Mouse (Mus musculus) liver, adult 2 months (tissue): ENCODE results near the gene Slc3a1. TPM values are rescaled to one million over a fixed set of nuclear protein-coding genes. Genes with fewer than 3 reads are reported as not detected.

Experiments used
- DNase-seq: peaks from one replicate; pipeline ENCODE4 v3.0.0-alpha.2; 2011; ENCODE audit warnings: low read depth, low spot score; ENCODE audit errors: extremely low read depth
- H3K27ac ChIP-seq: fragments of 200-500 bp; replicated peaks from 2 replicates; pipeline ENCODE4 v1.5.1; 2012; ENCODE audit warnings: low read depth, mild to moderate bottlenecking, control low read depth, inconsistent platforms, low read length; ENCODE audit not compliant: insufficient read depth
- H3K27me3 ChIP-seq: fragments of 200-500 bp; 2 replicates; pipeline ENCODE4 v1.6.1; 2012; ENCODE audit warnings: mild to moderate bottlenecking, moderate library complexity, low read length, inconsistent platforms; ENCODE audit not compliant: control insufficient read depth, insufficient read depth
- H3K36me3 ChIP-seq: fragments of 200-500 bp; 2 replicates; pipeline ENCODE4 v1.6.1; 2012; ENCODE audit warnings: low read length, inconsistent platforms; ENCODE audit not compliant: control insufficient read depth, insufficient read depth
- H3K4me1 ChIP-seq: fragments of 200-500 bp; 2 replicates; pipeline ENCODE4 v1.6.1; 2011; ENCODE audit warnings: low read length; ENCODE audit not compliant: control insufficient read depth, insufficient read depth
- H3K4me3 ChIP-seq: fragments of 200-500 bp; 2 replicates; pipeline ENCODE4 v1.5.1; 2011; ENCODE audit warnings: low read depth, mild to moderate bottlenecking, control low read depth, low read length, moderate library complexity; ENCODE audit not compliant: insufficient read depth
- H3K79me2 ChIP-seq: fragments of 200-500 bp; 2 replicates; pipeline ENCODE4 v1.6.1; 2012; ENCODE audit warnings: inconsistent platforms, mild to moderate bottlenecking, low read length, moderate library complexity; ENCODE audit not compliant: control insufficient read depth, insufficient read depth
- H3K9ac ChIP-seq: fragments of 200-500 bp; 2 replicates; pipeline ENCODE4 v1.6.1; 2012; ENCODE audit warnings: low read depth, mild to moderate bottlenecking, control low read depth, inconsistent platforms, low read length
- CTCF ChIP-seq: fragments of 200-500 bp; IDR thresholded peaks from 2 replicates; pipeline ENCODE4 v1.5.1; 2011; ENCODE audit warnings: low read depth, low read length, control low read depth
- POLR2A ChIP-seq: fragments of 200-500 bp; IDR thresholded peaks from 2 replicates; pipeline ENCODE4 v1.6.1; 2011; ENCODE audit warnings: low read length, control low read depth; ENCODE audit not compliant: insufficient read depth; ENCODE audit errors: extremely low read depth
- WGBS: fragments of 180-500 bp; shearing (Covaris S2); methylation state at CpG from one replicate; pipeline ENCODE4 v1.1.7; 2018; 5-methylcytosine and 5-hydroxymethylcytosine counted together
- polyA plus RNA-seq: library from polyadenylated mRNA; depleted of rRNA; stranded (reverse); fragments of >200 nt; gene quantifications from 2 replicates; pipeline ENCODE4 v1.2.3, GENCODE M21; 2012
- total RNA-seq: library from RNA; depleted of rRNA; stranded (reverse); fragments of >200 nt; gene quantifications from 2 replicates; pipeline ENCODE4 v1.2.3, GENCODE M21; 2014

Gene Slc3a1
- total and polyA plus RNA-seq, 2 experiments = 16.3 to 50.2 TPM

DNA sequence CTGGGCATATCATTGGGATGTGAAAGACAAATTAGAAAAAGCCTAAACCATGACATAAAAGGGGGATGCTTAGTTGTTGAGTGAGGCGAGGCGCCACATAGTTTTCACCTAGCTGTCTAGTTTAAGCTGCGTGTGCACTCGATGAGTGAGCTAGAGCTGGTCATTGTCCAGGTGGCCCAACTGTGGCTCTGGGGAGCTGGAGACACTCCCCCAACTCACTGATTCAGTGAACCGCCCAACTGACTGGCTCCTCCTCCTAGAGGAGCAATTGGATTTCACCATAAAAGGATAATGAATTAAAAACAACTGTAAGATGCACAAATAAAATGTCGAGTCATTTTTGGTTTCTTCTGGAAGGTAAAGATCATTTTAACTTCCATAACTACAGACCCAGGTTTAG lies 60.8 kb downstream of the Slc3a1 start:
- no peaks in the 10 kb centered on the region for H3K27me3 ChIP-seq
- H3K4me1 ChIP-seq = no peaks in the 10 kb centered on the region; the same call in 1 of the 2 replicates
- 54% methylated on average over 6 of the region's 6 CpGs for WGBS
- H3K27ac ChIP-seq = no peak overlapping the region
- no peaks in the 10 kb centered on the region; the same call in 1 of the 2 replicates for H3K79me2 ChIP-seq
- no peak overlapping the region for H3K9ac ChIP-seq
- no peak overlapping the region for H3K4me3 ChIP-seq
- no peaks in the 10 kb centered on the region for H3K36me3 ChIP-seq
- no peak for DNase-seq
- TF ChIP-seq CTCF (no peak), POLR2A (no peak)

DNA sequence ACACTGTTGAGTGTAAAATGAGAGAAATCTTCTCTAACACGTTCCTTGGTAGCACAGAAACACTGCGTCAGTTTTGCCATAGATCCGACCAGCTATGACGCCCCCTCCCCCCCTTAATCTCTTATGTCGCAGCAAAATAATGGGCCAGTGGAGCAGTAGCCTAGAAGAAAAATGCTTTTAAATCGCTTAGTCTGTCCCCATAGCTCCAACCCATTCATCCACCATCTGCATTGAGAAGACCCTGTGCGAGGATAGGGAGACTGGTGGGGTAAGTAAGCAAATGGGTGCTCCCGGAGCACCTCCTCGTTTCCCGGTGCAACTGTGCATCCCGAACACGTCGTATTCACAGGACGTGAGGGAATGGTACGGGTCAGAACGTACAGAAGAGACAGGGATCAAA lies 61.4 kb downstream of the Slc3a1 start:
- peak overlapping the region; percentile 34 for H3K27ac ChIP-seq
- no peak for DNase-seq
- peak overlapping the region; percentile 72 for H3K9ac ChIP-seq
- no peaks in the 10 kb centered on the region; the same call in 1 of the 2 replicates for H3K79me2 ChIP-seq
- under 1% methylated on average over 16 of the region's 16 CpGs for WGBS
- no peaks in the 10 kb centered on the region for H3K36me3 ChIP-seq
- H3K4me1 ChIP-seq = no peaks in the 10 kb centered on the region; the same call in 1 of the 2 replicates
- peak overlapping the region; percentile 54 for H3K4me3 ChIP-seq
- TF ChIP-seq CTCF = no peak
- no peak for TF ChIP-seq POLR2A
- H3K27me3 ChIP-seq = no peaks in the 10 kb centered on the region

DNA sequence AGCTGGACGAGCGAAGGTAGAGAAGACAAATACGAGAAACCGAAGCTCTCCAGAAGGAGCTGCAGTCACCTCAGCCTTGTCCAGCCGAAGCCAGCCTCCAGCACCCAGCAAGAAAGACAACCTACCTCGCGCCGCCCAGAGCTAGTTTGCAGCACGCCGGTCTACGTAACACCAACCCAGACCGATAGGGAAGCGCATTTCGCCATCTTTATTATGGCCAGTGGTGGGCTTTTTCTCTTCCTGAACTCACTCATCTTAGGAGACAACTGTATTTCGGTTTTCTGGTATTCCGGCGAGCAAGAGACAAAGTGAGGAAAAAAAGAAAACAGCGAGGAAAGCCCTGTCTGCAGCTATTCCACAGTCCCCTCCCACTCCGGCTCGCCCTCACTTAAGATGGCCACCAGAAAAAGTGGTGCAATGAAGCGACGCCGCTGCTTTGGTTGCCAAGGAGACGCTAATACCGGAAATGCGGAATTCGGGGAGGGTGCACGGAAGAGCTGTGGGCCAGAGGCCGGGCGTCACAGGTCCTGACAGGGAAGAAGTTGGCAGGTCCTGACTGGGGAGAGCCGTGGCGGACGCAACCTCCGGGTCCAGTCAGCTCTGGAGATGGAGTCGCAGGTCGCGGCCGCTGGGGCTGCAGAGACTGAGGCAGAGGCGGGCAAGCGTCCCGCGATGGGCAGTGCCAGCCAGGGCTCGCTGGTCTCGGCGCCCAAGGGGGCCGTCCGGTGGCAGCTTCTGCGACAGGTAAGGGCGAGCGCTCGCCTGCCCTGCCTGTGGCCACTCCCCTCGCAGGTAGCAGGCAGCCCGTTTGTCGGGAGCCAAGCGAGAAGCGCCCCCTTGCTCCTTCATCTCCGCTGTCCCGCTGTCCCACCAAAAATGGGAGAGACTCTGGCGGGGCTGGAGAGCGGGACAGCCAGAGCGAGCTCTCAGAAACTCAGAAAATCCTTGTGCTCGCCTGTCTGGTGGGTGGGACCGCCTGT lies 62.2 kb downstream of the Slc3a1 start, which contains the start of the genes Prepl and Camkmt:
TSS of gene Prepl (minus strand) at position 122 of the 980 bp plus-strand sequence.
TSS of gene Camkmt (plus strand) at position 433 of the 980 bp plus-strand sequence.
- no peaks in the 10 kb centered on the region; the same call in 1 of the 2 replicates for H3K4me1 ChIP-seq
- peak within 1 kb of the TSS; percentile 94 for H3K4me3 ChIP-seq
- H3K79me2 ChIP-seq = no peaks in the 10 kb centered on the region; the same call in 1 of the 2 replicates
- TF ChIP-seq CTCF = peak; percentile 10; the same call in 1 of the 2 replicates
- 0 out of 2 replicates have a peak, but pooled peaks have one; percentile 36 for TF ChIP-seq POLR2A
- no peaks in the 10 kb centered on the region for H3K27me3 ChIP-seq
- peak within 1 kb of the TSS; percentile 89 for H3K9ac ChIP-seq
- DNase-seq = peak; percentile 93
- WGBS = under 1% methylated on average over 63 of the region's 63 CpGs
- H3K36me3 ChIP-seq = no peaks in the 10 kb centered on the region
- H3K27ac ChIP-seq = peak within 1 kb of the TSS; percentile 62

- DNase-seq = no peak
- no peak for TF ChIP-seq POLR2A
- no peak for TF ChIP-seq CTCF
- Histone ChIP-seq H3K36me3 (no peaks in the 10 kb centered on the region), H3K27ac (no peak overlapping the region), H3K27me3 (no peaks in the 10 kb centered on the region), H3K9ac (no peak overlapping the region), H3K4me3 (no peak overlapping the region), H3K4me1 (no peaks in the 10 kb centered on the region; the same call in 1 of the 2 replicates), H3K79me2 (no peaks in the 10 kb centered on the region; the same call in 1 of the 2 replicates)
- 95% methylated on average over 6 of the region's 6 CpGs for WGBS
Measured at GRCm38 (mm10) chr17:85091762-85092161, 63.6 kb downstream of the Slc3a1 start.

DNA sequence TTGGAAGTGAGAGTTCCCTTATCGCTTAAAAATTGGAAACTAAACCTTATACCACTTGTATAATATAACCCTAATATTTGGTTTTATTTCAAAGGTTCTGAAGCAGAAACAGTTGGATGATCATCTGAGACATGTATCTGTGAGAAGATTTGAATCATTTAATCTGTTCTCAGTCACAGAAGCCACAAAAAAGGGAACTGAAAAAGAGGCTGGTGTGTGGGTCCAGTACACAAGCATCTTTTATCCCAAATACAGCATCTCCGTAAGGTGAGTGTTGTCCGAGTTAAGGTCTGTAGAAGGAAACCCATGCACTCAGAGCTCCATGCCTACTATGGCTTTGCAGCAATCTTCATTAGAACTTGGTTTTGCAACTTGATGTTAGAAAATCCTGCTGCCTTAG lies 68.2 kb downstream of the Slc3a1 start:
- WGBS = 96% methylated on average over 3 of the region's 3 CpGs
- Histone ChIP-seq H3K36me3 (peaks cover 11% of the 10 kb centered on the region), H3K27ac (no peak overlapping the region), H3K9ac (no peak overlapping the region), H3K4me1 (no peaks in the 10 kb centered on the region), H3K4me3 (no peak overlapping the region), H3K27me3 (no peaks in the 10 kb centered on the region), H3K79me2 (no peaks in the 10 kb centered on the region)
- no peak for DNase-seq
- no peak for TF ChIP-seq CTCF
- no peak for TF ChIP-seq POLR2A
